Comparison of ENCODE assay signal across 9 mouse cellular contexts in the genomic region with DNA sequence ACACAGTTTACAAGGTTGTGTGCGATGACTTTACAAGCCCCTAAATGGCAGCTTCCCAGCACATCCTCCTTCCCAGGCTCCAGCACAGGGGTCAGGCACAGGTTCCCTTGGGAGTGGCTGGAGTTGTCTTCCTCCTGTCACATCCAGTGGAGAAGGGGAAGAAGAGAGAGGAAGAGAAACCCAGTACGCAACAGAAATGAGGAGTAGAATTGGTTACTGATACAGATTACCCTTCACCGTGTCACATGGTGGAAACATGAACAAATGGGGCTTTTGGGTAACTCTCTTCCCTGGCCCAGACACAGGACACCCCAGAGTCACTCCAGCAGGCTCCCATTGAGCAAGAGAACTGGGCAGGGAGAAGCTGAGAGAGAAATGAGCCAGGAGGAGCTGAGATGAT. TPM values are rescaled to one million over a fixed set of nuclear protein-coding genes. Genes with fewer than 3 reads are reported as not detected.
DNase-seq lines count a peak whose midpoint lies in the region; ATAC-seq and TF ChIP-seq lines count a peak whose summit lies in the region.
"Had no signal": no experiment of that assay in that cellular context is flagged by ENCODE, and none has a peak within 500 bp of the region (broad histone marks: within the 10 kb centered on the region; RNA-seq: fewer than 3 reads in every experiment).

No protein-coding gene starts in this region.

- no peaks in the 10 kb centered on the region for H3K9me3 ChIP-seq in kidney, embryonic 15.5 days (replicated peaks)
- no peaks in the 10 kb centered on the region for H3K9me3 ChIP-seq in kidney, embryonic 16.5 days (ENCODE audit: low read length)
- H3K9me3 ChIP-seq in embryonic facial prominence, embryonic 10.5 days: no peaks in the 10 kb centered on the region
- H3K9me3 ChIP-seq in forebrain, embryonic 16.5 days (ENCODE audit: control insufficient read depth, low read length): no peaks in the 10 kb centered on the region
- H3K9me3 ChIP-seq in lung, postnatal 0 days (ENCODE audit: low read length): no peaks in the 10 kb centered on the region

- TF ChIP-seq EP300 in lung, postnatal 0 days (IDR thresholded peaks at IDR 0.05): no peak

- peaks cover 60% of the 10 kb centered on the region for H3K4me1 ChIP-seq in kidney, embryonic 15.5 days
- H3K4me1 ChIP-seq in kidney, embryonic 16.5 days (ENCODE audit: insufficient read depth, low read length): peaks cover 38% of the 10 kb centered on the region
- peaks cover 79% of the 10 kb centered on the region for H3K4me1 ChIP-seq in embryonic facial prominence, embryonic 10.5 days
- H3K4me1 ChIP-seq in forebrain, embryonic 16.5 days (replicated peaks; ENCODE audit: control insufficient read depth, insufficient read depth, low read length): peaks cover 93% of the 10 kb centered on the region
- peaks cover 18% of the 10 kb centered on the region for H3K4me1 ChIP-seq in lung, postnatal 0 days (ENCODE audit: insufficient read depth, low read depth, low read length)

- no peak for TF ChIP-seq CTCF in lung, postnatal 0 days (IDR thresholded peaks at IDR 0.05)

- no peak for ATAC-seq in kidney, embryonic 15.5 days (replicated peaks; ENCODE audit: low FRiP score)
- ATAC-seq in kidney, embryonic 16.5 days (ENCODE audit: low FRiP score, low TSS enrichment): no peak
- peak; percentile 41 for ATAC-seq in forebrain, embryonic 16.5 days
- ATAC-seq in lung, postnatal 0 days: no peak

- 76% methylated on average over 3 of the region's 3 CpGs for WGBS in kidney, embryonic 15.5 days
- 72% methylated on average over 3 of the region's 3 CpGs for WGBS in kidney, embryonic 16.5 days
- WGBS in embryonic facial prominence, embryonic 10.5 days: 92% methylated on average over 3 of the region's 3 CpGs
- WGBS in forebrain, embryonic 16.5 days: 69% methylated on average over 3 of the region's 3 CpGs
- 81% methylated on average over 3 of the region's 3 CpGs for WGBS in lung, postnatal 0 days

- intact Hi-C loops in left cerebral cortex, postnatal 10 days (cut with DNase I): no loop called here

- no peak for DNase-seq in embryonic facial prominence, embryonic 10.5 days (ENCODE audit: low spot score)
- DNase-seq in lung, postnatal 0 days (ENCODE audit: low spot score): no peak
- DNase-seq in natural killer cell, adult 2 months (ENCODE audit: low spot score in 2 of 2): no peak
- no peak for DNase-seq in right cerebral cortex, postnatal 4 days
- DNase-seq in left cerebral cortex, postnatal 10 days (ENCODE audit: extremely low spot score in 1 of 2, low spot score in 2 of 2): no peak
- DNase-seq: kidney, adult 11 months had no signal

- no peak overlapping the region for H3K27ac ChIP-seq in kidney, embryonic 15.5 days
- H3K27ac ChIP-seq in kidney, embryonic 16.5 days (ENCODE audit: low read length): no peak overlapping the region
- peak overlapping the region; percentile 57; the same call in 1 of the 2 replicates for H3K27ac ChIP-seq in embryonic facial prominence, embryonic 10.5 days (replicated peaks)
- H3K27ac ChIP-seq in forebrain, embryonic 16.5 days (ENCODE audit: low read length): peak overlapping the region; percentile 54
- no peak overlapping the region for H3K27ac ChIP-seq in lung, postnatal 0 days (ENCODE audit: low read length)

- H3K27me3 ChIP-seq in kidney, embryonic 15.5 days: no peaks in the 10 kb centered on the region
- no peaks in the 10 kb centered on the region for H3K27me3 ChIP-seq in kidney, embryonic 16.5 days (ENCODE audit: insufficient read depth, low read length)
- H3K27me3 ChIP-seq in embryonic facial prominence, embryonic 10.5 days (replicated peaks; ENCODE audit: low read depth, poor library complexity, severe bottlenecking): no peaks in the 10 kb centered on the region; the same call in 1 of the 2 replicates
- H3K27me3 ChIP-seq in forebrain, embryonic 16.5 days (replicated peaks; ENCODE audit: control insufficient read depth, insufficient read depth, low read length): no peaks in the 10 kb centered on the region
- no peaks in the 10 kb centered on the region for H3K27me3 ChIP-seq in lung, postnatal 0 days (replicated peaks; ENCODE audit: insufficient read depth, low read length)

- peak overlapping the region; percentile 15; the same call in 1 of the 2 replicates for H3K4me2 ChIP-seq in kidney, embryonic 15.5 days
- H3K4me2 ChIP-seq in kidney, embryonic 16.5 days (replicated peaks; ENCODE audit: low read depth, low read length): no peak overlapping the region; the same call in 1 of the 2 replicates
- H3K4me2 ChIP-seq in forebrain, embryonic 16.5 days (ENCODE audit: low read length): peak overlapping the region; percentile 78
- H3K4me2 ChIP-seq in lung, postnatal 0 days (replicated peaks; ENCODE audit: low read depth, low read length): 0 out of 2 replicates have a peak overlapping the region, but pooled peaks have one; percentile 2

- H3K36me3 ChIP-seq in kidney, embryonic 15.5 days: peaks cover 5% of the 10 kb centered on the region; the same call in 1 of the 2 replicates
- H3K36me3 ChIP-seq in kidney, embryonic 16.5 days (ENCODE audit: insufficient read depth, low read length): peaks cover 2% of the 10 kb centered on the region; the same call in 1 of the 2 replicates
- H3K36me3 ChIP-seq in embryonic facial prominence, embryonic 10.5 days (replicated peaks): peaks cover 51% of the 10 kb centered on the region
- H3K36me3 ChIP-seq in forebrain, embryonic 16.5 days (ENCODE audit: control insufficient read depth, insufficient read depth): no peaks in the 10 kb centered on the region
- no peaks in the 10 kb centered on the region for H3K36me3 ChIP-seq in lung, postnatal 0 days (ENCODE audit: insufficient read depth, low read length)

- no peak overlapping the region for H3K4me3 ChIP-seq in kidney, embryonic 15.5 days (replicated peaks)
- no peak overlapping the region for H3K4me3 ChIP-seq in kidney, embryonic 16.5 days (ENCODE audit: low read length)
- H3K4me3 ChIP-seq in embryonic facial prominence, embryonic 10.5 days: no peak overlapping the region
- H3K4me3 ChIP-seq in forebrain, embryonic 16.5 days (replicated peaks; ENCODE audit: low read length): peak overlapping the region; percentile 2; the same call in 1 of the 2 replicates
- H3K4me3 ChIP-seq in lung, postnatal 0 days (ENCODE audit: low read depth, low read length): no peak overlapping the region

- H3K9ac ChIP-seq in kidney, embryonic 15.5 days: no peak overlapping the region
- no peak overlapping the region for H3K9ac ChIP-seq in kidney, embryonic 16.5 days (replicated peaks; ENCODE audit: low read length)
- H3K9ac ChIP-seq in forebrain, embryonic 16.5 days (replicated peaks; ENCODE audit: low read depth, low read length): 0 out of 2 replicates have a peak overlapping the region, but pooled peaks have one; percentile 0
- H3K9ac ChIP-seq in lung, postnatal 0 days (replicated peaks; ENCODE audit: low read depth): no peak overlapping the region

RNA-seq across cellular contexts. Expression of gene Efnb2, which starts 11.5 kb away (rescaled TPM):
- polyA plus RNA-seq in kidney, embryonic 15.5 days (2015; fragmentation: Nextera tagmentation; extraction: Ambion mirVana): 26.2 TPM in 2 replicates
- 19.9 and 23.2 TPM in 2 replicates for polyA plus RNA-seq in kidney, embryonic 16.5 days (2015; fragmentation: Nextera tagmentation; extraction: Ambion mirVana)
- 32.2 and 33.7 TPM in 2 replicates for polyA plus RNA-seq in embryonic facial prominence, embryonic 10.5 days (2016; fragmentation: Nextera tagmentation; extraction: Ambion mirVana)
- 54.6 and 68.2 TPM in 2 replicates for polyA plus RNA-seq in forebrain, embryonic 16.5 days (2015; fragmentation: Nextera tagmentation; extraction: Ambion mirVana)
- 26.7 and 30.1 TPM in 2 replicates for polyA plus RNA-seq in lung, postnatal 0 days (2015; fragmentation: Nextera tagmentation; extraction: Ambion mirVana)
- 10 to 100 TPM; 85.8 to 98.4 TPM for total RNA-seq in left cerebral cortex, postnatal 10 days (2021)

RNA-seq across cellular contexts. Expression of gene Arglu1, which starts 40.8 kb away (rescaled TPM):
- 146 and 152 TPM in 2 replicates for polyA plus RNA-seq in kidney, embryonic 15.5 days (2015; fragmentation: Nextera tagmentation; extraction: Ambion mirVana)
- 105 and 119 TPM in 2 replicates for polyA plus RNA-seq in kidney, embryonic 16.5 days (2015; fragmentation: Nextera tagmentation; extraction: Ambion mirVana)
- 174 and 177 TPM in 2 replicates for polyA plus RNA-seq in embryonic facial prominence, embryonic 10.5 days (2016; fragmentation: Nextera tagmentation; extraction: Ambion mirVana)
- 181 and 192 TPM in 2 replicates for polyA plus RNA-seq in forebrain, embryonic 16.5 days (2015; fragmentation: Nextera tagmentation; extraction: Ambion mirVana)
- polyA plus RNA-seq in lung, postnatal 0 days (2015; fragmentation: Nextera tagmentation; extraction: Ambion mirVana): 126 and 139 TPM in 2 replicates
- 100 to 1,000 TPM in 1 of 2 experiments, 10 to 100 TPM in 1; 96.6 to 102 TPM for total RNA-seq in left cerebral cortex, postnatal 10 days (2021)

Comparison
In these comparisons a context has a peak if more than half of its experiments do, and no peak if none do; other contexts are left out.
1. H3K27ac ChIP-seq: peak in embryonic facial prominence, embryonic 10.5 days (single experiment) and forebrain, embryonic 16.5 days (single experiment); none in kidney, embryonic 15.5 days (single experiment), kidney, embryonic 16.5 days (single experiment) and lung, postnatal 0 days (single experiment).